Mouse (Mus musculus): ENCODE results near the gene Olfr157.

Gene Olfr157

DNA sequence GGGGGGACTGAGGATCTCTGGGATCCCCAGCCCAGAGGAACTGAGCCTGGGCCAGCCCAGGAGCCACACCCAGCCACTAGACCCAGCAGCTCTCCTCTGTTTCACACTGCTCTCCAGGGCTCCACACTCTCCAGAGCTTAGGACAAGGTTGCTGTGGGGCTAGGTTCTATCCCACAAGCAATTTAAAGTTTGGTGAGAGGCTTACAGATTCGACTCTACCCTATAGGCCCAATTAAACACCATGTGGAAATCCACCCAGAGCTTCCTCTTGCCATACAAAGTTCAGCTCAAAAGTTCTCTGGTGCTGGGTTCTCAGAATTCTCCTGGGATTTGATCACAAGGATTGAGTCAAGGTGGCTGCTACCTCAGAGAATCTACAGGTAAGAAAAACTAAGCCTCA, at the start of gene Olfr157:
Gene Olfr157 (minus strand): TSS at position 101 of the 400 bp plus-strand sequence.
- no peak for DNase-seq (ENCODE audit: low spot score in 2 of 2)

- DNase-seq (ENCODE audit: low spot score in 2 of 2) = no peak
These were observed 44.2 kb upstream of the Olfr157 start for GRCm38 (mm10) chr4:43884196-43884595.

DNA sequence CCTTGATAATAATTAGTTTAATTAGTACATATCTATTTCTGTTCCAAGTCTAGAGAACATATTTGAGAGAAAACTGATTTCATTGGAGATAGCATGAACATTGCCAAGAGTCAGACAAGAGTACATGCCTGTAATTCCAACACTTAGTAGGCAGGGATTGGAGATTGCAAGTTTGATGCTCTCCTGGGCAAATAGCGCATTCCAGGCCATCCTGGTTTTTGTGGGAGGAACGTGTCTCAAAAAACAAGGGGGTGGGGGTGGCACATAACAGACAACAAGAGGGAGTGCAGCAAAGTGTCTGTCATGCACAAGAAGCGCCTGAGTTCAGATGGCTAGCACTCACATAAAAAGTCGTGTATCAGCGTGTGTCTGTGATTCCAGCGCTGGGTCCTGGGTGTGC, 39.6 kb upstream of the Olfr157 start:
- DNase-seq (ENCODE audit: low spot score in 2 of 2) = no peak

GRCm38 (mm10) chr4:43878121-43878776, 38.2 kb upstream of the Olfr157 start:
- no peak for DNase-seq (ENCODE audit: low spot score in 2 of 2)

GRCm38 (mm10) chr4:43877230-43877629, 37.2 kb upstream of the Olfr157 start:
- no peak for DNase-seq (ENCODE audit: low spot score in 2 of 2)

GRCm38 (mm10) chr4:43875919-43876411, 36.0 kb upstream of the Olfr157 start:
- DNase-seq (ENCODE audit: low spot score in 2 of 2) = no peak

- peak; percentile 73 to 89 for DNase-seq (ENCODE audit: low spot score in 2 of 2)
These were observed 35.3 kb upstream of the Olfr157 start, which contains the start of gene Reck for GRCm38 (mm10) chr4:43875160-43875918. Gene Reck, plus strand, starts transcription at chr4:43875530.

GRCm38 (mm10) chr4:43874501-43874900, 34.5 kb upstream of the Olfr157 start:
- DNase-seq (ENCODE audit: low spot score in 2 of 2) = no peak

DNA sequence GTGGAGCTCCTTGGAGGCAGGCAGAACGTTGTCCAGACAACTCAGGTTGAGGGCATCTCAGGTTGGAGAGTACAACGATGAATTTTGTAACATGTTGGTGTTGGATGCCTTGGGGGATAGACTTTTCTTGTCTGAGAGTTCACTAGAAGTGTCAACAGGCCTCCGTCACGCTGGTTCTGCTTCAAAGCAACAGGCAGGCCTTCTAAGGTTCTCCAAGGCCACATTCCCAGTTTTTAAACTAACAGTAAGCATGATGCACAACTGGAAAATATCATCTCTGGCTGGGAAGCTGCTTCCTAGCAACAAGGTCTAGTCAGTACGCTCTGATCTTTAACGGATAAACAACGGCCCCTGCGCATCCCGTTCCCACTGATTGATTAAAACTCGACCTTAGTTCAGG, 29.8 kb upstream of the Olfr157 start:
- DNase-seq (ENCODE audit: low spot score in 2 of 2) = no peak

GRCm38 (mm10) chr4:43863298-43863697, 23.3 kb upstream of the Olfr157 start:
- no peak for DNase-seq (ENCODE audit: low spot score in 2 of 2)

DNA sequence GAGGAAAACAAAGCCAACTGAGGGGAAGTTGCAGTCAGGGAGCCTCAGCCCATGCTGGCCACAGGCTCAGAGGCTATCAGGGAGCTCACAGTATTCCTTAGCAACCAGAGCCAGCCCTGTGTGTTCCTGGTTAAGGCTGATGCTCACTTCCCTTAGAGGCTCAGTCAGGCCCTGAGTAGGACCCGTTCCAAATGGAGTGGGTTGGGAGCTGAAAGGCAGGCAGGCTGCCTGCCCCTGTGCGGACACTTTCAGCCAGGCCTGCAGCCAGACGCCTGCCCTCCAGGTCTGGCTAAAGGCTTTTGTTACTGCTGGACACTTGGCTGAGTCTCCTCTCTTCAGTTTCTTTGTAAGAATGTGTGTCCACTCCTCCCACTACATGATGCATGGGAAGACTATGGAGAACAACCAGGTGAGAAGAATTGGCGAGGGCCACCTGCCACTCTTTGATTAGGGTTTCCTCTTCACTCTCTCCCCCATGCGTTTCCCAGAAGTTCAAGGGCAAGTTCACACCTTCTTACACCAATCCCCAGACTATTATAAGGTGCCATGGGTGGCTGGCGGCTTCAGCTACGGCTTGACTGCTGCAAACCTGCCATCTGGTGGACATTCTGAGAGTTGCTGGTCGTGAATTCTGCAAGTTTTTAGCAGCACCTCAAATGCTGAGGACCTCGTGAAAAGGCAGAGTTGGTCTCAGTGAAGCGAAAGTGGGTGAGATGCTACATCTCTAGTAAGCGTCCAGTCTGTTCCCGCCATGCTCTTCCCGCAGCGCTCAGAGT, 20.9 kb upstream of the Olfr157 start:
- DNase-seq (ENCODE audit: low spot score in 2 of 2) = peak; percentile 35 to 70

DNA sequence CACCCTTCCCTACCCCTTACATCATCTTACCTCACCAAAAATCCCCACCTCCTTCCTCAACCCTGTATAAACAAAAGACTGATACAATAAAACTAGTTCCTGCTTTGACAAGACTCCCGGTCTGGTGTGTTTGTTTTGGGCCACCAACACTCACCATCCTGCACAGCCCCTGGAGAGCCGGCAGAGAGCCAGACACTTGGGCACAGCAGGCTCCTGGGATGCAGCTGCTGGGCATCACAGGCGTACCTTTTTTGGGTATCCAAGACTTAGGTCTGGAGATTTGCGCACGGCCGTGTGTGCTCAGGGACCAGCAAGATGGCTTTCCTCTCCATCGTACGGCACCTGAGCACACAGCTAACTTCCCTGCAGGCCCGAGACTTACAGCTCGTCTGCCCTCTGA, 19.9 kb upstream of the Olfr157 start:
- no peak for DNase-seq (ENCODE audit: low spot score in 2 of 2)

- DNase-seq (ENCODE audit: low spot score in 2 of 2) = no peak
These were observed 14.1 kb upstream of the Olfr157 start for GRCm38 (mm10) chr4:43854101-43854500.

GRCm38 (mm10) chr4:43851265-43851664, 11.3 kb upstream of the Olfr157 start, which contains the start of gene Olfr155:
Gene Olfr155, plus strand, starts transcription at chr4:43851565.
- no peak for DNase-seq (ENCODE audit: low spot score in 2 of 2)

DNA sequence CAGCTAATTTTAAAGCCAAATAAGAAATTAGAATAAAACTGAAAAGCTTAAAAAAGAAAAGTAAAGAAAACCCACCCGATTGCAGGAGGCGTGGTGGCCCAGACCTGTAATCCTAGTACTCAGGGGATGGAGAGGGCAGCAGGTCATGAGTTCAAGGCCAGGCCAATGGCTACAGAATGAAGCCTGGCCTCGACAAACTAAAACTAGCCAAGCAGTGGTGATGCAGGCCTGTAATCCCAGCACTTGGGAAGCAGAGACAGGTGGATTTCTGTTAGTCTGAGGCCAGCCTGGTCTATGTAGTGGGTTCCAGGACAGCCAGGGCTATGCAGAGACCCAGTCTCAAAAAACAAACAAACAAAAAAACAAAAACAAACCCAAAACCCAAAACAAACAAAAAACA, 1.7 kb downstream of the Olfr157 start:
- no peak for DNase-seq (ENCODE audit: low spot score in 2 of 2)

DNA sequence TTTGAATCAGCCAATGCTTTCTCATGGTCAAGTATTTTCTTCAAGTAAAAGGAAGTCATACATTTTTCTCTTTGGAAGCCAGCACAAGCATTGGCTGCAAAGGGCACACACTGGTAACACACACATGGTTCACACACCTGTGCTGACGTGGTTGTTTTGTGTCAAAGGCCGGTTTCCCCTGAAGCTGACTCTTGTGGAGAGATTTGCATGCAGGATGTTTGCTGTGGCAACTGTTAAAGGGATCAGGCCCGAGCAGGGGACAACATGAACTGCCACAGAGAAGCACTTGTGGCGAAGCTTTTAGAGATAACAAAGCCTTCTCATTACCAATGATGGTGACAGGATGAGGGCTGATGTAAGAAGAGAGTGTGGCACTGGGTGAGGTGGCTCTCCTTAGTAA, 5.3 kb downstream of the Olfr157 start:
- no peak for DNase-seq (ENCODE audit: low spot score in 2 of 2)

GRCm38 (mm10) chr4:43833752-43834151, 6.2 kb downstream of the Olfr157 start:
- no peak for DNase-seq (ENCODE audit: low spot score in 2 of 2)

- DNase-seq (ENCODE audit: low spot score in 2 of 2) = peak; percentile 8 to 50
These were observed 8.0 kb downstream of the Olfr157 start for GRCm38 (mm10) chr4:43832031-43832430.

- no peak for DNase-seq (ENCODE audit: low spot score in 2 of 2)
These were observed 11.2 kb downstream of the Olfr157 start for GRCm38 (mm10) chr4:43828806-43829205.

DNA sequence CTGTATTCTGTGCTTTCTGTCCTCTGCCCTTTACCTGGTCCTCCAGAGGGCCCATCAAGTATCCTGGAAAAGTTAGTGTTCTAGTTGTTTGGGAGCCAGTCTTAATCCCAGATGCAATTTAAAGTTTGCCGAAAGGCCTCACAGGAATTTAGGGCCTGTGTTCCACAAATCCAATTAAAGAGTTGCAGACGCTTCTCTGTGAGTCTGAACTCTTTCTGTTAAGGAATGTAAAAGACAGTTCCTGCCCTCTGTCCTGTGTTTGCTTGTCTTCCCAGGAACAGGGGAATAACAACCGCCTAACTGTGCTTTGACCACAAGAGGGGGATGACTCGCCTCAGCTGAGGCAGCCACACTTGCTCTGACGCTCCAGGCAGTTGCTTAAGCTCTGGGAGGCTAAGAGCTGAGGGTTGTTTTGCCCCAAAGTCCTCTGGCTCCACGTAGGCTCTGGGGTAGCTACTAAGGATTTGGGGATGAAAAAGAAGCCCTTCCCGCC, 16.1 kb downstream of the Olfr157 start, which contains the start of gene Olfr156:
Gene Olfr156 (minus strand): TSS at position 51 of the 493 bp plus-strand sequence.
- DNase-seq (ENCODE audit: low spot score in 2 of 2) = no peak

DNA sequence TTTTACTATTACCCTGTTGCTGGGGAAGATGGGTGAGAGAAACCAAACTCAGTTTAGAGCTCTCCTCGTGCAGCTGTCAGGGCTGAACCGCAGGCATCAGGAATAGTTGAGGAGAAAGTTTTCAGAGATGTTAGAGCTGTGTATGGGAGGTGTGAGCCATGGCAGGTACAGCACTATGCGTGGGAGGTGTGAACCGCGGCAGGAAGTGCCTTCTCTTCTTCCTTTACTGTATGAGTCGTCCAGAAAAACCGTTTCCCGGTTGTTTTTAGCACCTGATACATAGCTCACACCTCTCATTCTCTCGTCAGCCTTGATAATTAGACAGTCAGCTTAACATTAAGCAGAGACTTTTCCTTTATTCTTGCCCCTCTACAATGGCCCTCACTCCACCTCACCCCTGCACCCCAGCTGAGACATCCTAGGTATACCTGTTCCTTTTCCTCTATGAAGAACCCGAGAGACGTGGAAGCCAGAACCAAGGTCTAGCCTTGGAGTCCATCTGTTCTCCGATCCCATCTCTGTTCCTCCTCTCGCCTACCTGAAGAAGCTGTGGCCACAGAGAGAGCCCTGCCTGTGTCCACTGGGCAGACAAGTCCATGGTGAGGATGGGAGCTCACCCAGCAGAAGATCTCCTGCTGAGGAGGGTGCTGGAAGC, 17.0 kb downstream of the Olfr157 start:
- DNase-seq (ENCODE audit: low spot score in 2 of 2) = no peak
